Mouse (Mus musculus): ENCODE data around the gene Wbp1l. TPM values are rescaled to one million over a fixed set of nuclear protein-coding genes. Genes with fewer than 3 reads are reported as not detected.
"Not testable (repeated sequence)": the region's sequence is repeated elsewhere in the genome, so short reads cannot be mapped to it uniquely, and the experiment has no call there.

Gene Wbp1l
- 50.1 and 55.2 TPM in 2 replicates for polyA plus RNA-seq (2015; fragmentation: Nextera tagmentation; extraction: Ambion mirVana)

GRCm38 (mm10) chr19:46598720-46599252 is at the start of gene Wbp1l:
Gene Wbp1l, plus strand, starts transcription at chr19:46599084.
- Histone ChIP-seq H3K36me3 (peaks cover 27% of the 10 kb centered on the region), H3K27me3 (no peaks in the 10 kb centered on the region), H3K4me1 (peaks cover 22% of the 10 kb centered on the region), H3K9me3 (replicated peaks) (no peaks in the 10 kb centered on the region), H3K27ac (replicated peaks) (peak within 1 kb of the TSS; percentile 78), H3K4me2 (replicated peaks) (peak within 1 kb of the TSS; percentile 71), H3K9ac (peak within 1 kb of the TSS; percentile 80), H3K4me3 (replicated peaks) (peak within 1 kb of the TSS; percentile 99)
- ATAC-seq (ENCODE audit: insufficient number of reproducible peaks, low FRiP score, low TSS enrichment, low read depth), result peak; percentile 99
- under 1% methylated on average over 22 of the region's 22 CpGs for WGBS

DNA sequence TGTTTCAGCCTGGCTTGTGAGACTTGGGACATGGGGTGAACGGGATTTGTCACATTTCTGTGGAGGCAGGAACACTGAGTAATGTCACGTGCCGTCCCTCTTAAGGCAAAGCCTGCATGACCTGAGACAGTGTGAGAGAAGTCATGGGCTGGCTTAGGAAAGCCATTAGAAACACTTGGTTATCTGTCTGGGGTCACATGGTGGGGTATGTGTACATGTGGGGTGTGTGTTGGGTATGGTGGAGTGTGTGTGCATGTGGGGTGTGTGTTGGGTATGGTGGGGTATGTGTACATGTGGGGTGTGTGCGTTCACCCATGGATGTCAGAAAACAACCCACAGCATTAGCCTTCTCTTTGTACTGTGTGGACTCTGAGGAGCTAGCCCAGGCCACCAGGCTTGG is 48.5 kb upstream of the Wbp1l start:
- Histone ChIP-seq H3K36me3 (peaks cover 51% of the 10 kb centered on the region), H3K9me3 (replicated peaks) (no peaks in the 10 kb centered on the region), H3K27me3 (no peaks in the 10 kb centered on the region), H3K4me3 (replicated peaks) (no peak overlapping the region), H3K4me2 (replicated peaks) (no peak overlapping the region), H3K27ac (replicated peaks) (no peak overlapping the region), H3K9ac (no peak overlapping the region), H3K4me1 (peaks cover 7% of the 10 kb centered on the region; the same call in 1 of the 2 replicates)
- ATAC-seq (ENCODE audit: insufficient number of reproducible peaks, low FRiP score, low TSS enrichment, low read depth), result no peak
- 87% methylated on average over 4 of the region's 4 CpGs for WGBS

DNA sequence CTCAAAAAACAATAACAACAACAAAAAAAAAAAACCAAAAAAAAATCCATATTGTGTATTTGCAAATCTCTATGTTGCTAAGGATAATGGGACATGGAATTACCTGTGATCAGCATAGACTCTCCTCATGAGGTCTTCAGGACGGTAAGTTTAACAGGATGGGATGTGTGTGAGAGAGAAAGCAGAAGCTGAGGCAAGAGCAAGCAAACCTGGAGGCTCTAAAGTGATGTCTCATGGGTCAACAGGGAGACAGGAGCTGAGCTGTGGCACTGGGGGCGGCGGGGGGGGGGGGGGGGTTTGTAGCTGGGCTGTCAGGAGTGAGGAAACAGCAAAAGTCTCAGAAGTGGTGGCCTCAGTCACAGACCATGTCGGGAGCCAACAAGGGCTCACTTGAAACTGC is 46.4 kb upstream of the Wbp1l start:
- Histone ChIP-seq H3K9me3 (replicated peaks) (no peaks in the 10 kb centered on the region), H3K4me1 (peaks cover 7% of the 10 kb centered on the region; the same call in 1 of the 2 replicates), H3K9ac (no peak overlapping the region), H3K4me2 (replicated peaks) (no peak overlapping the region), H3K36me3 (peaks cover 56% of the 10 kb centered on the region), H3K27ac (replicated peaks) (no peak overlapping the region), H3K4me3 (replicated peaks) (no peak overlapping the region), H3K27me3 (no peaks in the 10 kb centered on the region)
- WGBS, result 85% methylated on average over 3 of the region's 4 CpGs
- no peak for ATAC-seq (ENCODE audit: insufficient number of reproducible peaks, low FRiP score, low TSS enrichment, low read depth)

DNA sequence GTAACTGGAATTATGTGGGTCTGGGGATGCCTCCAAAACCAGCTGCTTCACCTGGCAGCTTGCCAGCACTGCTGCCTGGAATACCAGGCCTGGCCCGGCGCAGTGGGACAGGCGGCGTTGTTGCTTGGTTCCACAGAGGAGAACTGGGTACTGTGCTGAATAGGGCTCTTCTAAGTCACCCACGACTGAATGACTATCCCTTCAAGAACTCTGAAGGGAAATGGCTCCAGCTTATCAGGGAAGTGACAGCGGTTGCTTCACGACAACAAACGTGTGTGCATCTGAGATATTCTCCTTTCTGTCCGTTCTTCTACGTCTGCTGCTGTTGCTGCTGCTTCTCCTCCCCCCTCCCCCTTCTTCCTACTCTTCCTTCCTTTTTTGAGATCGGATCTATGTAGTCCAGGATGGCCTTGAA is 45.3 kb upstream of the Wbp1l start:
- Histone ChIP-seq H3K9me3 (replicated peaks) (no peaks in the 10 kb centered on the region), H3K36me3 (peaks cover 56% of the 10 kb centered on the region), H3K27me3 (no peaks in the 10 kb centered on the region), H3K9ac (no peak overlapping the region), H3K4me3 (replicated peaks) (no peak overlapping the region), H3K4me1 (peaks cover 8% of the 10 kb centered on the region; the same call in 1 of the 2 replicates), H3K27ac (replicated peaks) (no peak overlapping the region; the same call in 1 of the 2 replicates), H3K4me2 (replicated peaks) (no peak overlapping the region)
- peak; percentile 73; the same call in 1 of the 2 replicates for ATAC-seq (ENCODE audit: insufficient number of reproducible peaks, low FRiP score, low TSS enrichment, low read depth)
- WGBS, result 45% methylated on average over 11 of the region's 11 CpGs

- Histone ChIP-seq H3K4me1 (peaks cover 18% of the 10 kb centered on the region; the same call in 1 of the 2 replicates), H3K9me3 (replicated peaks) (no peaks in the 10 kb centered on the region), H3K4me2 (replicated peaks) (no peak overlapping the region), H3K4me3 (replicated peaks) (no peak overlapping the region), H3K27ac (replicated peaks) (no peak overlapping the region), H3K27me3 (no peaks in the 10 kb centered on the region), H3K9ac (no peak overlapping the region), H3K36me3 (peaks cover 25% of the 10 kb centered on the region)
- ATAC-seq (ENCODE audit: insufficient number of reproducible peaks, low FRiP score, low TSS enrichment, low read depth), result no peak
- 71% methylated on average over 8 of the region's 8 CpGs for WGBS
These were observed 40.9 kb upstream of the Wbp1l start for GRCm38 (mm10) chr19:46558009-46558408.

DNA sequence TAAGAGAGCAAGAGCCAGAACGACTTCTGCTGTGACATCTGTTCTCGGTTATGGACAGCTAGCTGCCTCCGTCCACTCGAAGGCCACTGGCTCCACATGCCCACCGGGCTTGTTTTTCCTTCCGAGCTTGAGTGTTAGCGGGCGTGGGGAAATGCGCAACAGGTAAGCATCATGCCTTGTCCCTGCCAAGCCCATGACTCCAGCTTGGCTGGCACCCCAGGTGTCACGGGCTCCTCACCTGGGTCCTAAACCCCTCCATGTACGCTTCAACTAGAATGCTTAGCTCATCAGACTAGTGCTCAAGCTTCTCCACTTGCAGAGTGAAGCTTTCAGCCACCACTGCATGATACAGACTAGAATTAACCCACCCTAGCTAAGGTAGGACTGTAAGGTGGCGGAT is 40.3 kb upstream of the Wbp1l start:
- no peak overlapping the region for H3K27ac ChIP-seq (replicated peaks)
- WGBS, result 60% methylated on average over 12 of the region's 12 CpGs
- no peak overlapping the region for H3K4me2 ChIP-seq (replicated peaks)
- H3K9ac ChIP-seq, result no peak overlapping the region
- peaks cover 13% of the 10 kb centered on the region; the same call in 1 of the 2 replicates for H3K4me1 ChIP-seq
- peaks cover 25% of the 10 kb centered on the region for H3K36me3 ChIP-seq
- no peak overlapping the region for H3K4me3 ChIP-seq (replicated peaks)
- H3K9me3 ChIP-seq (replicated peaks), result no peaks in the 10 kb centered on the region
- H3K27me3 ChIP-seq, result no peaks in the 10 kb centered on the region
- no peak for ATAC-seq (ENCODE audit: insufficient number of reproducible peaks, low FRiP score, low TSS enrichment, low read depth)

- Histone ChIP-seq H3K4me2 (replicated peaks) (no peak overlapping the region), H3K4me1 (0 out of 2 replicates have a peak, but pooled peaks cover 11% of the 10 kb centered on the region), H3K9ac (no peak overlapping the region), H3K36me3 (peaks cover 7% of the 10 kb centered on the region), H3K4me3 (replicated peaks) (no peak overlapping the region), H3K27me3 (no peaks in the 10 kb centered on the region), H3K9me3 (replicated peaks) (no peaks in the 10 kb centered on the region), H3K27ac (replicated peaks) (no peak overlapping the region)
- WGBS, result 20% methylated on average over 1 of the region's 1 CpGs
- ATAC-seq (ENCODE audit: insufficient number of reproducible peaks, low FRiP score, low TSS enrichment, low read depth), result no peak
These were observed 36.8 kb upstream of the Wbp1l start for GRCm38 (mm10) chr19:46562132-46562531.

GRCm38 (mm10) chr19:46562581-46563515 is 36.0 kb upstream of the Wbp1l start:
- no peak for ATAC-seq (ENCODE audit: insufficient number of reproducible peaks, low FRiP score, low TSS enrichment, low read depth)
- no peak overlapping the region for H3K27ac ChIP-seq (replicated peaks)
- H3K9ac ChIP-seq, result no peak overlapping the region
- H3K9me3 ChIP-seq (replicated peaks), result no peaks in the 10 kb centered on the region
- peaks cover 3% of the 10 kb centered on the region for H3K36me3 ChIP-seq
- WGBS, result 83% methylated on average over 14 of the region's 14 CpGs
- no peak overlapping the region for H3K4me2 ChIP-seq (replicated peaks)
- 0 out of 2 replicates have a peak, but pooled peaks cover 11% of the 10 kb centered on the region for H3K4me1 ChIP-seq
- H3K4me3 ChIP-seq (replicated peaks), result no peak overlapping the region
- H3K27me3 ChIP-seq, result no peaks in the 10 kb centered on the region

GRCm38 (mm10) chr19:46563603-46564002 is 35.3 kb upstream of the Wbp1l start:
- no peak overlapping the region for H3K4me2 ChIP-seq (replicated peaks)
- WGBS, result 82% methylated on average over 4 of the region's 4 CpGs
- H3K4me1 ChIP-seq, result 0 out of 2 replicates have a peak, but pooled peaks cover 9% of the 10 kb centered on the region
- no peaks in the 10 kb centered on the region for H3K9me3 ChIP-seq (replicated peaks)
- H3K9ac ChIP-seq, result no peak overlapping the region
- H3K27me3 ChIP-seq, result no peaks in the 10 kb centered on the region
- no peak overlapping the region for H3K27ac ChIP-seq (replicated peaks)
- ATAC-seq (ENCODE audit: insufficient number of reproducible peaks, low FRiP score, low TSS enrichment, low read depth), result no peak
- no peaks in the 10 kb centered on the region; the same call in 1 of the 2 replicates for H3K36me3 ChIP-seq
- no peak overlapping the region for H3K4me3 ChIP-seq (replicated peaks)

- Histone ChIP-seq H3K27ac (replicated peaks) (no peak overlapping the region), H3K9ac (no peak overlapping the region), H3K27me3 (no peaks in the 10 kb centered on the region), H3K4me2 (replicated peaks) (no peak overlapping the region), H3K4me1 (0 out of 2 replicates have a peak, but pooled peaks cover 5% of the 10 kb centered on the region), H3K9me3 (replicated peaks) (no peaks in the 10 kb centered on the region), H3K4me3 (replicated peaks) (no peak overlapping the region), H3K36me3 (no peaks in the 10 kb centered on the region; the same call in 1 of the 2 replicates)
- no peak for ATAC-seq (ENCODE audit: insufficient number of reproducible peaks, low FRiP score, low TSS enrichment, low read depth)
- 80% methylated on average over 14 of the region's 14 CpGs for WGBS
These were observed 34.8 kb upstream of the Wbp1l start for GRCm38 (mm10) chr19:46564043-46564462.

- not testable (repeated sequence) for H3K27me3 ChIP-seq; ATAC-seq (ENCODE audit: insufficient number of reproducible peaks, low FRiP score, low TSS enrichment, low read depth); H3K9me3 ChIP-seq (replicated peaks); H3K36me3 ChIP-seq; H3K9ac ChIP-seq; H3K27ac ChIP-seq (replicated peaks)
- WGBS, result 68% methylated on average over 3 of the region's 3 CpGs
- Histone ChIP-seq H3K4me1 (peaks cover 24% of the 10 kb centered on the region), H3K4me2 (replicated peaks) (peak overlapping the region; percentile 67), H3K4me3 (replicated peaks) (peak overlapping the region; percentile 64; the same call in 1 of the 2 replicates)
These were observed 27.5 kb upstream of the Wbp1l start for GRCm38 (mm10) chr19:46571211-46571877.

All from embryonic facial prominence, embryonic 15.5 days (tissue).